Mouse (Mus musculus) liver, adult 2 months (tissue): ENCODE results near the gene Ehbp1. TPM values are rescaled to one million over a fixed set of nuclear protein-coding genes. Genes with fewer than 3 reads are reported as not detected.

Experiments
- DNase-seq: peaks from one replicate; pipeline ENCODE4 v3.0.0-alpha.2; 2011; ENCODE audit warnings: low read depth, low spot score; ENCODE audit errors: extremely low read depth
- H3K27ac ChIP-seq: fragments of 200-500 bp; replicated peaks from 2 replicates; pipeline ENCODE4 v1.5.1; 2012; ENCODE audit warnings: low read depth, mild to moderate bottlenecking, control low read depth, inconsistent platforms, low read length; ENCODE audit not compliant: insufficient read depth
- H3K27me3 ChIP-seq: fragments of 200-500 bp; 2 replicates; pipeline ENCODE4 v1.6.1; 2012; ENCODE audit warnings: mild to moderate bottlenecking, moderate library complexity, low read length, inconsistent platforms; ENCODE audit not compliant: control insufficient read depth, insufficient read depth
- H3K36me3 ChIP-seq: fragments of 200-500 bp; 2 replicates; pipeline ENCODE4 v1.6.1; 2012; ENCODE audit warnings: low read length, inconsistent platforms; ENCODE audit not compliant: control insufficient read depth, insufficient read depth
- H3K4me1 ChIP-seq: fragments of 200-500 bp; 2 replicates; pipeline ENCODE4 v1.6.1; 2011; ENCODE audit warnings: low read length; ENCODE audit not compliant: control insufficient read depth, insufficient read depth
- H3K4me3 ChIP-seq: fragments of 200-500 bp; 2 replicates; pipeline ENCODE4 v1.5.1; 2011; ENCODE audit warnings: low read depth, mild to moderate bottlenecking, control low read depth, low read length, moderate library complexity; ENCODE audit not compliant: insufficient read depth
- H3K79me2 ChIP-seq: fragments of 200-500 bp; 2 replicates; pipeline ENCODE4 v1.6.1; 2012; ENCODE audit warnings: inconsistent platforms, mild to moderate bottlenecking, low read length, moderate library complexity; ENCODE audit not compliant: control insufficient read depth, insufficient read depth
- H3K9ac ChIP-seq: fragments of 200-500 bp; 2 replicates; pipeline ENCODE4 v1.6.1; 2012; ENCODE audit warnings: low read depth, mild to moderate bottlenecking, control low read depth, inconsistent platforms, low read length
- CTCF ChIP-seq: fragments of 200-500 bp; IDR thresholded peaks from 2 replicates; pipeline ENCODE4 v1.5.1; 2011; ENCODE audit warnings: low read depth, low read length, control low read depth
- POLR2A ChIP-seq: fragments of 200-500 bp; IDR thresholded peaks from 2 replicates; pipeline ENCODE4 v1.6.1; 2011; ENCODE audit warnings: low read length, control low read depth; ENCODE audit not compliant: insufficient read depth; ENCODE audit errors: extremely low read depth
- WGBS: fragments of 180-500 bp; shearing (Covaris S2); methylation state at CpG from one replicate; pipeline ENCODE4 v1.1.7; 2018; 5-methylcytosine and 5-hydroxymethylcytosine counted together
- polyA plus RNA-seq: library from polyadenylated mRNA; depleted of rRNA; stranded (reverse); fragments of >200 nt; gene quantifications from 2 replicates; pipeline ENCODE4 v1.2.3, GENCODE M21; 2012
- total RNA-seq: library from RNA; depleted of rRNA; stranded (reverse); fragments of >200 nt; gene quantifications from 2 replicates; pipeline ENCODE4 v1.2.3, GENCODE M21; 2014

The Ehbp1 gene
- total and polyA plus RNA-seq, 2 experiments = 1.3 to 9.5 TPM

GRCm38 (mm10) chr11:22004331-22004841, 337.7 kb downstream of the Ehbp1 start:
- TF ChIP-seq CTCF (no peak), POLR2A (no peak)
- H3K79me2 ChIP-seq = no peaks in the 10 kb centered on the region
- DNase-seq = no peak
- peaks cover 7% of the 10 kb centered on the region for H3K4me1 ChIP-seq
- peaks cover 26% of the 10 kb centered on the region for H3K27me3 ChIP-seq
- WGBS = 39% methylated on average over 18 of the region's 18 CpGs
- no peak overlapping the region for H3K4me3 ChIP-seq
- peaks cover 3% of the 10 kb centered on the region; the same call in 1 of the 2 replicates for H3K36me3 ChIP-seq
- H3K9ac ChIP-seq = no peak overlapping the region
- H3K27ac ChIP-seq = no peak overlapping the region

- Histone ChIP-seq H3K4me1 (peaks cover 7% of the 10 kb centered on the region), H3K79me2 (no peaks in the 10 kb centered on the region), H3K4me3 (no peak overlapping the region), H3K9ac (no peak overlapping the region), H3K27me3 (peaks cover 26% of the 10 kb centered on the region), H3K36me3 (peaks cover 3% of the 10 kb centered on the region; the same call in 1 of the 2 replicates), H3K27ac (no peak overlapping the region)
- 7% methylated on average over 31 of the region's 31 CpGs for WGBS
- no peak for DNase-seq
- TF ChIP-seq CTCF = no peak
- no peak for TF ChIP-seq POLR2A
Observed at GRCm38 (mm10) chr11:22003341-22003981, 338.6 kb downstream of the Ehbp1 start.

GRCm38 (mm10) chr11:22002783-22003340, 339.2 kb downstream of the Ehbp1 start, which contains the start of gene Otx1:
Gene Otx1 (minus strand): TSS chr11:22002897.
- WGBS = 4% methylated on average over 34 of the region's 34 CpGs
- TF ChIP-seq POLR2A (no peak), CTCF (no peak)
- DNase-seq = no peak

GRCm38 (mm10) chr11:22002062-22002782, 339.9 kb downstream of the Ehbp1 start:
- Histone ChIP-seq H3K4me3 (peak overlapping the region; percentile 46; the same call in 1 of the 2 replicates), H3K4me1 (peaks cover 7% of the 10 kb centered on the region), H3K27me3 (peaks cover 33% of the 10 kb centered on the region), H3K36me3 (peaks cover 3% of the 10 kb centered on the region; the same call in 1 of the 2 replicates), H3K9ac (no peak overlapping the region), H3K27ac (no peak overlapping the region), H3K79me2 (no peaks in the 10 kb centered on the region)
- TF ChIP-seq POLR2A (no peak), CTCF (no peak)
- WGBS = 1% methylated on average over 34 of the region's 34 CpGs
- no peak for DNase-seq

More at GRCm38 (mm10) chr11:22002783-22003340, 339.2 kb downstream of the Ehbp1 start, which contains the start of gene Otx1:
- peaks cover 3% of the 10 kb centered on the region; the same call in 1 of the 2 replicates for H3K36me3 ChIP-seq
- peaks cover 30% of the 10 kb centered on the region for H3K27me3 ChIP-seq
- H3K9ac ChIP-seq = no peak within 1 kb of the TSS
- peak within 1 kb of the TSS; percentile 46; the same call in 1 of the 2 replicates for H3K4me3 ChIP-seq
- peaks cover 7% of the 10 kb centered on the region for H3K4me1 ChIP-seq
- H3K79me2 ChIP-seq = no peaks in the 10 kb centered on the region
- no peak within 1 kb of the TSS for H3K27ac ChIP-seq

GRCm38 (mm10) chr11:22001321-22002061, 340.6 kb downstream of the Ehbp1 start:
- H3K4me3 ChIP-seq = peak overlapping the region; percentile 46; the same call in 1 of the 2 replicates
- peaks cover 2% of the 10 kb centered on the region; the same call in 1 of the 2 replicates for H3K36me3 ChIP-seq
- no peak for TF ChIP-seq POLR2A
- no peak for TF ChIP-seq CTCF
- DNase-seq = no peak
- H3K27me3 ChIP-seq = peaks cover 40% of the 10 kb centered on the region
- no peak overlapping the region for H3K9ac ChIP-seq
- H3K79me2 ChIP-seq = no peaks in the 10 kb centered on the region
- WGBS = under 1% methylated on average over 52 of the region's 59 CpGs
- H3K4me1 ChIP-seq = peaks cover 7% of the 10 kb centered on the region
- no peak overlapping the region for H3K27ac ChIP-seq
